Mouse (Mus musculus): ENCODE data around the gene Mier3. TPM values are rescaled to one million over a fixed set of nuclear protein-coding genes. Genes with fewer than 3 reads are reported as not detected.

Gene Mier3
- polyA plus RNA-seq, 1 experiment from 2014 or later, result 17.6 TPM

GRCm38 (mm10) chr13:111748301-111749062, 67.7 kb downstream of the Mier3 start:
- Histone ChIP-seq H3K4me1 (peaks cover 33% of the 10 kb centered on the region), H3K4me3 (no peak overlapping the region), H3K27me3 (replicated peaks) (no peaks in the 10 kb centered on the region), H3K27ac (no peak overlapping the region; the same call in 1 of the 2 replicates), H3K36me3 (peaks cover 64% of the 10 kb centered on the region), H3K9me3 (replicated peaks) (no peaks in the 10 kb centered on the region), H3K9ac (no peak overlapping the region), H3K4me2 (no peak overlapping the region)
- 90% methylated on average over 28 of the region's 28 CpGs for WGBS (ENCODE audit: insufficient replicate concordance)
- no peak for ATAC-seq

- Histone ChIP-seq H3K27me3 (replicated peaks) (no peaks in the 10 kb centered on the region), H3K9ac (no peak overlapping the region), H3K9me3 (replicated peaks) (no peaks in the 10 kb centered on the region), H3K4me1 (no peaks in the 10 kb centered on the region), H3K4me2 (no peak overlapping the region), H3K27ac (no peak overlapping the region), H3K36me3 (peaks cover 100% of the 10 kb centered on the region), H3K4me3 (no peak overlapping the region)
- WGBS (ENCODE audit: insufficient replicate concordance), result 89% methylated on average over 6 of the region's 6 CpGs
- no peak for ATAC-seq
Measured at GRCm38 (mm10) chr13:111753321-111753720, 72.5 kb downstream of the Mier3 start.

GRCm38 (mm10) chr13:111755377-111755776, 74.6 kb downstream of the Mier3 start:
- WGBS (ENCODE audit: insufficient replicate concordance), result 95% methylated on average over 18 of the region's 18 CpGs
- H3K4me3 ChIP-seq, result no peak overlapping the region
- no peak overlapping the region for H3K4me2 ChIP-seq
- peaks cover 99% of the 10 kb centered on the region for H3K36me3 ChIP-seq
- H3K27me3 ChIP-seq (replicated peaks), result no peaks in the 10 kb centered on the region
- H3K9ac ChIP-seq, result no peak overlapping the region
- no peak for ATAC-seq
- H3K9me3 ChIP-seq (replicated peaks), result no peaks in the 10 kb centered on the region
- no peaks in the 10 kb centered on the region for H3K4me1 ChIP-seq
- H3K27ac ChIP-seq, result no peak overlapping the region

GRCm38 (mm10) chr13:111755937-111756336, 75.2 kb downstream of the Mier3 start:
- H3K4me2 ChIP-seq, result no peak overlapping the region
- no peaks in the 10 kb centered on the region for H3K27me3 ChIP-seq (replicated peaks)
- WGBS (ENCODE audit: insufficient replicate concordance), result 94% methylated on average over 15 of the region's 15 CpGs
- H3K4me3 ChIP-seq, result no peak overlapping the region
- H3K9me3 ChIP-seq (replicated peaks), result no peaks in the 10 kb centered on the region
- no peaks in the 10 kb centered on the region for H3K4me1 ChIP-seq
- no peak for ATAC-seq
- H3K27ac ChIP-seq, result no peak overlapping the region
- peaks cover 99% of the 10 kb centered on the region for H3K36me3 ChIP-seq
- no peak overlapping the region for H3K9ac ChIP-seq

- no peak overlapping the region for H3K4me3 ChIP-seq
- no peaks in the 10 kb centered on the region for H3K9me3 ChIP-seq (replicated peaks)
- no peak overlapping the region for H3K27ac ChIP-seq
- no peak overlapping the region for H3K4me2 ChIP-seq
- H3K27me3 ChIP-seq (replicated peaks), result no peaks in the 10 kb centered on the region
- H3K4me1 ChIP-seq, result no peaks in the 10 kb centered on the region
- peaks cover 99% of the 10 kb centered on the region for H3K36me3 ChIP-seq
- H3K9ac ChIP-seq, result no peak overlapping the region
- no peak for ATAC-seq
- 91% methylated on average over 6 of the region's 6 CpGs for WGBS (ENCODE audit: insufficient replicate concordance)
Measured at GRCm38 (mm10) chr13:111756986-111757385, 76.2 kb downstream of the Mier3 start.

GRCm38 (mm10) chr13:111762526-111762925, 81.7 kb downstream of the Mier3 start:
- peaks cover 97% of the 10 kb centered on the region for H3K36me3 ChIP-seq
- no peak overlapping the region for H3K4me3 ChIP-seq
- no peak overlapping the region for H3K27ac ChIP-seq
- H3K4me2 ChIP-seq, result no peak overlapping the region
- H3K9ac ChIP-seq, result no peak overlapping the region
- 78% methylated on average over 12 of the region's 12 CpGs for WGBS (ENCODE audit: insufficient replicate concordance)
- H3K27me3 ChIP-seq (replicated peaks), result no peaks in the 10 kb centered on the region
- no peaks in the 10 kb centered on the region for H3K4me1 ChIP-seq
- no peak for ATAC-seq
- no peaks in the 10 kb centered on the region for H3K9me3 ChIP-seq (replicated peaks)

Other genes starting within 250 kb of the Mier3 start
- gene Gpbp1, start 190.9 kb upstream of the Mier3 start, polyA plus RNA-seq (2016; fragmentation: Nextera tagmentation; extraction: Ambion mirVana), result 50.7 and 51.1 TPM in 2 replicates
- gene Gm49496, start 131.0 kb upstream of the Mier3 start, polyA plus RNA-seq (2016; fragmentation: Nextera tagmentation; extraction: Ambion mirVana), result not detected in 2 replicates
- not detected in 2 replicates for gene Gm10198, start 88.2 kb upstream of the Mier3 start, polyA plus RNA-seq (2016; fragmentation: Nextera tagmentation; extraction: Ambion mirVana)
- gene Map3k1, start 128.0 kb downstream of the Mier3 start, polyA plus RNA-seq (2016; fragmentation: Nextera tagmentation; extraction: Ambion mirVana), result 16.8 and 17.0 TPM in 2 replicates